Mouse (Mus musculus) inflammation-experienced regulatory T-cells (primary cell): ENCODE results near the gene Tom1l1. TPM values are rescaled to one million over a fixed set of nuclear protein-coding genes. Genes with fewer than 3 reads are reported as not detected.

Experiments used
- polyA plus RNA-seq, 2 experiments: library from polyadenylated mRNA; unstranded; fragments of 100-300 nt; shearing (Covaris generic); gene quantifications; one replicate each; pipeline ENCODE4 v1.2.1; 2017

Tom1l1 gene
- polyA plus RNA-seq = 1 to 10 TPM; 2.0 to 3.8 TPM

DNA sequence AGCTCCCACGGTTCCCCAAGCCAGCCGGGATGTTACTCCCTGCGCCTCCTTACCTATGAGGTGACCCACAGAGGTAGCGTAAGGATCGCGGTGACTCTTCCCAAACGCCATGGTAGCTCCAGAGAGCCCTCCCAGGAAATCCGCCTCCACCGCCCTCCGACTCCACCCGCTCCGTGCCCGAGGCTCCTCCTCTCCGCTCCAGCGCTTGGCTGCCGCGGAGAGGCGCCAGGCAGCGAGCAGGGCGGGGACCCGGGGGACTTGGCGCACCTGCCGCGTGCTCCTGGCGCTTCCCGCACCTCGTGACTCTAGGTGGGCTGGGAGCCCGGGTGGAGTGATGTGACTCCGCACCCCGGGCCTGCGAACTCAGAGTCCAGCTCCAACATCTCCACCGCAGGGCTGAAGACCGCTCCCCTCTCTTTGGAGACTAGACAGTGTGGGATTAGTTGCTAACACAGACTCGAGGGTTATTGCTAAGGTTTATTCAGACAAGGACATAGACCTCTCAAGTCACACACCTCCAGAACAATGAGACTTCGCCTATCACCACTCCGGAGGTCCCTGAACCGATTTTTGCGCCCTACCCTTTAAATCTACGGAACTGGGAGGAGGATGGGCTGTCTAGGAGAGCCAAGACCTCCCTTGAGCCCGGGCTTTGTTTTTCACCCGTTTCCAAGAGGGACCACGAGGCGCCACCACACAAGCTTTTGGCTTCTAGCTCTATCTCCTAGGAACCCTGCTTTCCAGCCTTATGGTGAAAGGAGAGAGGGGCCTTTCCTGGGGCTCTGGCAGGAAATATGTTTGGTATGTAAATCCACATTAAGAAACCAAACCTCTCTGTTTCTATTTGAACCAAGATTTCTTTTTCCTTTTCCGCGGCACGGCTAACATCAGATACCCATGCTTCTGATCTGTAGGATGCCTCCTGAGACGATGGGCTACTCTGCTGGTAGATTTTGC, at the start of gene Tom1l1:
Gene Tom1l1 (minus strand): TSS at position 907 of the 957 bp plus-strand sequence.

DNA sequence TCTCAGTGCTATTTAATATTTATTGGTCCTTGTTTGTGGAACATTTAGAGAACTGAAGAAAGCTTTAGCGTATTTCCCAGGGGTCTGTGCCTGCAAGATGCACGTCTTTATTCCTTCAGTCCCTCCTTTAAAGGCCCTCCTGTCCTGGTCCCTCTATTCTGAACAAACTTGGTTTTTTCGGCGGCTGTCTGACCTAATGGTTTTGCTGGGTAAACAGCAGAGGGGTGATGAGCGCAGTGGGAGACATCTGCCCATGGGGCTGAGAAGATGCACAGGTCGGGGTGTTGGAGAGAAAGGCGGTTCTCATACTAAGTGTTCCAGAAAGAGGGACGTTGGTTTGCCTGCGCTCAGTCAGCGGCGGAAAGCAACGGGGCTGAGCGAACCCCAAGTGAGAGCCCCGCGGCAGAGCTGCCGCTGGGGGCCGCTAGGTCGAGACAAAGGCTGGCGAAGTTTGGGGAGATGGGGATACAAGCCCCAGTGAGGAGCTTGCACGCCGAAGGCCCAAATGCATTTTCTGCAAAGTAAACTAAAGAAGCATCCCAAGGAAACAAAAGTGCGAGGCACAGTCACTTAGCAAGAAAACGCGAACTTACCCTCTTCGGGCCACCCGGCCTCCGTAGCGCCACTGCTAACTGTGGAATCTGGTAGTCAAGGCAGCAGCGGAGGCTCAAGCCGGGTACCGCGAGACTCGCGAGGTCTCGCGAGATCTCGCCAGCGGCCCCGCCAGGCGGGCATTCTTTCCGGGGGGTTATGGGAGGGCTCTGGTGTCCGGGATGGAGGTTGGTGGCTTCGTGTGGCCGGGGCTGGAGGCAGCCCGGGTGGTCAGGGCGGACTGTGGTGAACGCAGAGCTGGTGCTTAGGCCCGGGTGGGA, 50.5 kb downstream of the Tom1l1 start, which contains the start of the genes Stxbp4 and Cox11:
Gene Stxbp4 (minus strand): TSS at position 645 of the 872 bp plus-strand sequence.
Gene Cox11 (plus strand): TSS at position 734 of the 872 bp plus-strand sequence.

Other genes starting within 250 kb of the Tom1l1 start
- 1 to 10 TPM; 2.7 to 5.9 TPM for gene Stxbp4, start 50.3 kb downstream of the Tom1l1 start, polyA plus RNA-seq
- 10 to 100 TPM; 30.8 to 35.2 TPM for gene Cox11, start 50.2 kb downstream of the Tom1l1 start, polyA plus RNA-seq